Mouse (Mus musculus): ENCODE measurements around the gene Gm9195. TPM values are rescaled to one million over a fixed set of nuclear protein-coding genes. Genes with fewer than 3 reads are reported as not detected.

Gm9195 gene
- polyA plus RNA-seq (2012; ENCODE audit: low replicate concordance), result not detected in 2 replicates

GRCm38 (mm10) chr14:72491738-72492137, at the start of gene Gm9195:
Gene Gm9195, minus strand, starts transcription at chr14:72491838.

Other genes with a start within 250 kb of the Gm9195 start
- gene Fndc3a, start 218.2 kb upstream of the Gm9195 start, polyA plus RNA-seq (2012; ENCODE audit: low replicate concordance), result 9.9 and 30.0 TPM in 2 replicates